Mouse (Mus musculus): ENCODE measurements around the gene Npas3. TPM values are rescaled to one million over a fixed set of nuclear protein-coding genes. Genes with fewer than 3 reads are reported as not detected.

Gene Npas3
- total RNA-seq, 1 experiment from 2014 or later: not detected

DNA sequence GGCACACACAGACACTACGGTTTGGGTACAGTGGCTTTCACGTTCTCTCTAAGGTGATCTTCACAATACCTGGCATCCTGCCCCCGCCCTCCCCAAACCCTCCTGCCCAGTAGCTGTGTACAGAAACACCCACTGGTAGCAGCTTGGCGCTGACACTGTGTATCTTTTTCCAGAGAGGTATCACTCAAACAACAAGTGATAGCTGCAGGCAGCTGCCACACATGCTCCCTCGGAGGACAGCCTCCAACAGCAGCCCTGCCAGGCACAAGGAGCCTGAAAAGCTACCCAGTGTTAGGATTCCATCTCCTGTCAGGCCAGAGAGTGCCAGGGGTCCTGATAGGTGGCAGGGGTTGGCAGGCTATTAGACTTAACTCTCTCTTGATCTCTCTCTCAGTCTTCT, 747.2 kb downstream of the Npas3 start:
- ATAC-seq (replicated peaks; ENCODE audit: insufficient number of reproducible peaks, low FRiP score, low TSS enrichment, poor library complexity, severe bottlenecking): no peak

DNA sequence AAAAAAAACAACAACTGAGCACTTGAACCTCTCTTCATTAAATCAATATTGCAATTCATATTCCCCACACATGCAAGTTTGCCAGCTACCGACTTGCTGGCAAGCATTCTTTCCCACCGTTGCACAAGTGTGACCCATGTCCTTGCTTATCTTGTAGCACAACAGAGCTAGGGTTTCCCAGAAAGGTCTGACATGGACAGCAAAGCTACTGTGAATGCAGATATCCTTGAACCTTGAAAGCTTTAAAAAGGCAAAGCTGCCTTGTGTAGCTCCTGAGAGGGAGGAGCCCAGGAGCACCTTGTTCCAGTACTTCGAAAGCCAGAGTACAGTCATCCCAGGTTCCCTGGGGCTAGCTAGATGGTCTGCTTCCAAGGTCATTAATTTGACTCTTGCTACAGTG, 748.7 kb downstream of the Npas3 start:
- ATAC-seq (replicated peaks; ENCODE audit: insufficient number of reproducible peaks, low FRiP score, low TSS enrichment, poor library complexity, severe bottlenecking): no peak

DNA sequence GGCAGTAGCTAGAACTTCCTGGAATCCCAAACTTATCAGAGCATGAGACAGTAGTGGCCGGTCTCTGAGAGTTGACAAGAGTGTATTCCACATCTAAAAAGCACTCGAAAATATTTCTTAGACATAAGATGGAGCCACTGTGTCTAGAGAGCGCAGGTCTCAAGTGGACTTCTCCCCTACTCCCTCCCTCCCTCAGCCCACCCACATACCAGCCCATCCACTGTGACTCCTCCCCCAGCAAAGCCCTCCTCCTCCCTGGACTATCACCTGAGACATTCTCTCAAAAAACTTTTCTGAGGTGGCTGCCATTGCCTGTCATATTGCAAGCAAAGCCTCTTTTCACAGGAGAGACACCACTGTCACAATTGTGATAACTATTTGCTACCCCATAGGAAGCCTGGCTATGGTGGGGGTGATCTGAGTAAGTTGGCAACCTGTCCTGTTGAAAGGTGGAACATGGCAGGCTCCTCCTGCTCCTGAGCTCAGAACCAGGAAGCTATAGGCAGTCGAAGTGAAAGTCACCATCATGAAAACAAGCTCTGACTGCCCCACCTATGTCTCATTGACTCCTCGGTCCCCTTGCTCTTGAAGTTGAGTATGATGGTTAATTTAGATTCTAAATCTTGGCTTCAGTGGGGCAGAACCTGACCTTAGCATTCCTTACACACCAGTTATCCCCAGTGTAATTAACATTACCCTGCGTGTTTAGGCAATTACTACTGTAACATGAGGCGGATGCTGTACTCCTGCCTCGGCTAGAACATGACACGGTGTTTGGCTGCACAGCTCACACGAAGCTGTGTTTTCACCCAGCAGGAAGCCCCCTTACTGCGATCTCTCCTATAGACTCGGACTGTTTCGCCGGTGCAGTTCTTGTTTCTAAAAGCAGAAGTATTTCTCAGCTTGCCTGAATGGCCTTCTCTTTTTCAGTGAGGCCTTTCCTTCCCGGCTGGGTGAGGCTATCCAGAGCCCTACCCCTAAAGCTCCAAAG, 751.5 kb downstream of the Npas3 start:
- no peak for ATAC-seq (replicated peaks; ENCODE audit: insufficient number of reproducible peaks, low FRiP score, low TSS enrichment, poor library complexity, severe bottlenecking)

DNA sequence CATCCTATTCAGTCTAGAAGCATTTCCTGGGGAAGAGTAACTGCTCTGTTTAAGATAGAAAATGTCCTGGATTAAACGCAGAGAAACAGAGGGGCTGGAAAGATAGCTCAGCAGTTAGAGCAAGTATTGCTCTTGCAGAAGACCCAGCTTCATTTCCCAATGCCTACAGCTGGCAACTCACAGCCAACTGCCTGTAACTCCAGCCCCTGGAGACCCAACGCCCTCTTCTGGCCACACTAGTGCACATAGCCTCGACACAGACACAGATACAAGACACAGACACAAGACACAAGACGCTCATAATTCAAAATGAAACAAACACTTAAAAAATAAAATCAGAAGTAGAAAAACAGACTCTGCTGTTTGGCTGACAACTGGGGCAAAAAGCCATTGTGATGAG, 754.0 kb downstream of the Npas3 start:
- no peak for ATAC-seq (replicated peaks; ENCODE audit: insufficient number of reproducible peaks, low FRiP score, low TSS enrichment, poor library complexity, severe bottlenecking)

DNA sequence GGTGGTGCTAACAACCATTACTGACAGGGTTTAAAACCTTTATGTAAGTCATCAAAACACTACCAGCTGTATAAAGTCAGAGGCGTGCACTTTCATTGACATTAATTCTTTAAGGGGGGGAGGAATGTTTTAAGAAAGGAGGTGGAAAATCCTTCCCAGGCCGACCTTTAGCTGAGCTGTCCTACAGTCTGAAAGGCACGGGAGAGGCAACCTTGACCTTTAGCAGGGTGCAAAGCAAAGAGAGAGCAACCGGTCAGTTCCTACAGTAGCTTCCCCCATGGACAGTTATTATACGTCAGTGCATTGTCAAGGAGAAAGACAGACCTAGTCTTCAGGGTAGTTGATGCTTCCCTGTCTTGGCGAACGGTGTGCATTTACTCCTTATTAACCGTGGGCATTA, 756.1 kb downstream of the Npas3 start:
- ATAC-seq (replicated peaks; ENCODE audit: insufficient number of reproducible peaks, low FRiP score, low TSS enrichment, poor library complexity, severe bottlenecking): no peak

DNA sequence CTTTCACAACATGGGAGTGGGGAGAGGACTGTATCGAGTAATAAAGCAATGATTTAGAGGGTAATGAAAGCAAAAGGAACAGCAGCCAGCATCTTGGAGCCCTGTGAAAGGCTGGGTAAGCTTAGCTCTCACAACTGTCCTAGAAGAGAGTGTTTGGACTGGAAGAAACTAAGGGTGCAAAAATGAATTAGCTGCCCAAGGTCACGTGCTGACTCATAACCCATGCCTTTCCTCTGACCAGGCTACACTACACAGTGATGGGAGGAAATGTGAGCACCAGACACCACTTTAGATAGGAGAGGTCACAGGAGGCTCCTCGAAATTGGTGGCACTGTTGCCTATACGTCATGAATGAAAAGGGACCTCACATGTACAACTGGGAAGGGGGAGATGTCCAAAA, 757.1 kb downstream of the Npas3 start:
- ATAC-seq (replicated peaks; ENCODE audit: insufficient number of reproducible peaks, low FRiP score, low TSS enrichment, poor library complexity, severe bottlenecking): no peak

DNA sequence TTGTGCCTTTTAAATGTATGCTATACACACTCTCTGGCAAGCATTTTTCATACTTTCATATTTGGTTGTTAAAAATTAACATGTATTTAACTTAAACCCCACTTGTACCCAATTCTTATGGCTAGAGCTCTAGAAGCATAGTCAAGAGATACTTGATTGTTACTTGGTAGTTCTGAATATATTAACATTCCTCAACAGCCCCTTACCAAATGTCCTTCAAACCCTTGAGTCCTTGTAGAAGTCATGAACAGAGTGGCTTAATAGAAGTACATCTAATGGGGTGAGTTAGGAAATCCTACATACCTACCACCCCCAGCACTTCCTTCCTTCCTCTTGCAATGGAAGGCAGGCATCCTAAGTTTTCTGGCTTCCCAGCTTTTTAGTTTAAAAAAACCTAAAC, 766.8 kb downstream of the Npas3 start:
- ATAC-seq (replicated peaks; ENCODE audit: insufficient number of reproducible peaks, low FRiP score, low TSS enrichment, poor library complexity, severe bottlenecking): no peak

DNA sequence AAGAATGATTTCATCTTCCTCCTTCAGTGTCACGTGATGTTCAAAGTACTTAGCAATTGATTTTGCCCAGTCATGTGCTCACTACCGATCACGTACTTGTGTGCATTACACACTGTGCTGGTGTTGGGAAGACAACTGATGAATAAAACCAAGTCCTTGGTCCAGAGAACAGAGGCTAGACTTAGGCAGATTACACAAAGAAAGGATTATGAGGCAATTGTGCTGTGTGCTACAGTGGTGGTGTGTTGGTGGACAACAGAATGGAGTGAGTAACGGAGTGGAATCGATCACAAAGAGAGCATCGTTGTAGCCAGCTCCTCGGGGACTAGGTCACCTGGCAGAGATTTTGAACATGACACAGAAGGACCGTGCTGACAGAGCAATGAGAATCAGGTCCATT, 769.5 kb downstream of the Npas3 start:
- no peak for ATAC-seq (replicated peaks; ENCODE audit: insufficient number of reproducible peaks, low FRiP score, low TSS enrichment, poor library complexity, severe bottlenecking)

DNA sequence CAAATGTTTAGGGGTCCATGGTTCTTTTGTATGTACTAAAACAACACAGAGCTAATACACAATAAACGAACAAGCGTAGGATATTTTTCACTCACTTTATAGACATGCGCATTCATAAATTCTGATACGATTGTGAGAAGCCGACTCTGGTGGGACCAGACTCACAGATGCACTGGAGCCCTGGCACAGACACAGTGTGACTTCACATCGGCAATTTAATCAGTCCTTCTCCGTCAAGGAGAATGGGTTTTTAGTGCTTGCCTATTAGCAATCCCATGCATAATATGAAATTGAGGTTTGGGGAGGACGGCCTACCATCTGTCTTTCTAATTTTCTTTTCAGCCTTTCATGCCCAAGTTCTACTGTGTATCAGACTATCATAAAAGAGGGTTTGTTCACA, 771.5 kb downstream of the Npas3 start:
- no peak for ATAC-seq (replicated peaks; ENCODE audit: insufficient number of reproducible peaks, low FRiP score, low TSS enrichment, poor library complexity, severe bottlenecking)

DNA sequence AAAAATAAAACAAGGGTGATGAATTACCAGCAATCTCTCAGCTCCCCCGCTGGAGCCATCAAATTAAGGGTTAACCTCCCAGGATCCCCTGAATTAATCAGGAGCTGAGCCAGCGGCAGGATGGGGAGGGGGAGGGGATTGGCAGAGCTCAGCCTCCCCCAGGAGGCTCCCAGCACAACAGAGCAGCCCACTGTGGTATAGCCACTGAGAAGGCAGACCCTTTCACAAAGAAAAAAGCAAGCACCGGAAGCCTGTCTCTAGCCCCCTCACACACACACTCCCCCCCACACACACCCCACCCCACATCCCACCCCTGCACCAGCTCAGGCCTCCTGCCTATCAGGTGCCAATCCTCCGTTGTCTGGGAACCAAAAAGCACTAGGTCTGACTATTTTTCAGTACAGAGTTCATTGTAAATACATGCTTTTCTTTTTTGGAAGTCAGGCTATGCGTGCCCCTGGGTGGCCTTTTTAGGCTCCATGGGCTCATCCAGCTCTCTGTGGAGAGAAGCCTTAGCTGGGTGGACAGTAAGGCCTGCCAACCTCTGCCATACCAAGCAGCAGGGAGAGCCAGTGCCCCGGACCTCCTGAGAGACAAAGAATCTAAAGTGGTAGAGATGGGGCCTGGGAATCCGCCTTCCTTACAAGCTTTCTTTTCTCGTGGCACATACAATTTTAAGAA, 786.3 kb downstream of the Npas3 start:
- no peak for ATAC-seq (replicated peaks; ENCODE audit: insufficient number of reproducible peaks, low FRiP score, low TSS enrichment, poor library complexity, severe bottlenecking)

DNA sequence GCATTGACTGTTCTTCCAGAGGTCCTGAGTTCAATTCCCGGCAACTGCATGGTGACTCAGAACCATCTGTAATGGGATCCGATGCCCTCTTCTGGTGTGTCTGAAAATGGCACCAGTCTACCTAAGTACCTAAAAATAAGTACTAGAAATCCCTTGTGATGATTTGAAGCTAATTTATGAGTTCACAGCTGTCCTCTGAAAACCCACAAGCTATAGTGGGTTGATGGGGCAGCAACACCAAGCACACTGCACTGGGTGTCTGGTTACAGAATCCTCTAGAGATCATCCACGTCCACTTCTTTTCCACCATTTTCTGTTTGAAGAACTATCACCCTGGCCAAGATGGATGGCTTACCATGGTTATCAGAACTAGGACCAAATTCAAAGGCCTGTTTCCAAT, 789.1 kb downstream of the Npas3 start:
- no peak for ATAC-seq (replicated peaks; ENCODE audit: insufficient number of reproducible peaks, low FRiP score, low TSS enrichment, poor library complexity, severe bottlenecking)

DNA sequence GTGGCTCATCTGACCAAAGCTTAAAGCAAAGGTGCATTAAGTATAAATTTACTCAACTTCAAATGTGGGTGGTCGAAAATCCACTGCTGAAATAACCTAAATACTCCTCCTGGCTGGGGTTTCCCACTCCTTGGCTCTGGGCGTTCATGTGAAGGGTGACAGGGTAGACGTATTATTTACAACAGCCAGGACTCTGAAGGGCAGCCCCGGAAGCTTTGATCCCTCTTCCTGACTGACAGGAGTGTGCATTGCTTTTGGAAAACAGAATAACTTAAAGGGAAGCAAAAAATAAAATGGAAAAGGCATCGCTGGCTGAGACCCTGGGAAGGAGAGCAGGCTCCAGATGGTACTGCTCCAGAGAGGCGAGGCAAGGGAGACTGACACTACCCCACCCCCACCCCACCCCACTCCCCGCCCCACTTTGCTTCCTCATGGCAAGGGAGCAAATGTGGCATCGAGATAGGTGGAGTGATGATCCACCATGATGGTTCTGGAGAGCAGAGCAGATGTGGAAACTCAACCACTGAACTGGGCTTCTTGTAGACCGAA, 794.6 kb downstream of the Npas3 start:
- no peak for ATAC-seq (replicated peaks; ENCODE audit: insufficient number of reproducible peaks, low FRiP score, low TSS enrichment, poor library complexity, severe bottlenecking)

DNA sequence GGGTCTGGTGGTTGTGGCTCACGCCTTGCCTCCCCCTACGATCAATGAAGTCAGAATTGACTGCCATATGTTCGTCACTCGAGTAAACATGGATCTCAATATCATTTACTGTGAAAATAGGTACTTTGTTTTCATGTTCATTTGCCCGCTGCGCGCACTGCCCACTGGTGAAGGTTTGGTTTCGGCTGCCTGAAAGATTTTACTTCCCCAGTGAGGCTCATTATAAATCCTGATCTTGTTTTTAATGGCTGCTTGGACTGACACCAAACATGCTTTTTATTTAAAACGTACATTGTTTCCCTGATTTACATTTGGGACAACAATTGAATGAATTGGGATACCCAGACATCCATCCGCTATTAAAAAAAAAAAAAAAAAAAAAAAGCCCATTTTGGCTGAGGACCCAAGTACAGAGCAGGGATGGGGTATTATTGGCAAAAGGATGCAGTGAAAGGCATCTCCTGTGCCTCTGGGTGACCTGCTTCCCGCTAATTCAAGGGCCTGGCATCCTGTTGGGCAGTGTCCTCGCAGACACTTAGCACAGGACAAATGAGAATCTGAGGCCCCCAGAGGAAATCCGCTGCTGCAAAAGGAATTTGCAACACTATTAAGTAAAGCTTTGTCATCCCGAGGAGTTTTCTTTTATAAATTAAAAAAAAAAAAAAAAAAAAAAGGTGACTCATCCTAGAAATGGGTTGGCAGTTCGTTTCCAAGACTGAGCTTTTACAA, 796.3 kb downstream of the Npas3 start:
- no peak for ATAC-seq (replicated peaks; ENCODE audit: insufficient number of reproducible peaks, low FRiP score, low TSS enrichment, poor library complexity, severe bottlenecking)

DNA sequence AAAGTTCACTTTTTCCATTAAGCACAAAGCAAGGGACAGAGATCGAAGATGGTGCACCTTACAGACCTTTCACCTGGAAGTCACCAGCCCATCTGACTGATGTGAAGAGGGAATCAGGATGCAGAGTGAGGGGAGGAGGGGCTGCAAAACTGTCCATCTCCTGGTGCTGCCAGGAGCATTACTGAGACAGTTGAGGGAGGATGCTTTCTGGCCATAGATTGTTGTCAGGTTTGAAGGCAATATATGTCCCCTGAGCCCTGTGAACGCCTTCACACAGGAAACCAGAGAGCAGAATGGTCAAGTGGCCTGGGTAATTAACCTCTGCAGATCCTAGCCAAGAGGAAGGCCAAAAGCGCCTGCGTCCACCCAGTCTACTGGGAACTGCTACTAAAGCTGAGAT, 796.9 kb downstream of the Npas3 start:
- ATAC-seq (replicated peaks; ENCODE audit: insufficient number of reproducible peaks, low FRiP score, low TSS enrichment, poor library complexity, severe bottlenecking): no peak

DNA sequence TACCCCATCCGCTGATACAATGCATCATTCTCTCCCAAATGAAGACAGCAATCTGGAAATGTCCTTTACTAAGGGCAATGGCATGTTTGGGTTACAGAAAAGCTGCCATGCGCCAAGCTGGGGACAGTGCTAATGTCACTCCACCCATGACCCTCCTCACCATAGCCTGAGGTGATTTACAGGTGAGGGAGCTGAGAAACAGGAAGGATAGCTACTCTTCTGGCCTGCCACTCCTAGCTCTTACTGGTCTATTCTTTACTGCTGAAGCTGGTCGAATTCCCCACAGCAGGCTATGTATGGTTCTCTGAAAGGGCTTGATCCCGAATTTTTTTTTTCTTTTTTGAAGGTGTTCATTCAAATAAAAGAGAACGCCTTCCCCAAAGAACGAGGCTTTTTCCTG, 798.3 kb downstream of the Npas3 start:
- ATAC-seq (replicated peaks; ENCODE audit: insufficient number of reproducible peaks, low FRiP score, low TSS enrichment, poor library complexity, severe bottlenecking): no peak

DNA sequence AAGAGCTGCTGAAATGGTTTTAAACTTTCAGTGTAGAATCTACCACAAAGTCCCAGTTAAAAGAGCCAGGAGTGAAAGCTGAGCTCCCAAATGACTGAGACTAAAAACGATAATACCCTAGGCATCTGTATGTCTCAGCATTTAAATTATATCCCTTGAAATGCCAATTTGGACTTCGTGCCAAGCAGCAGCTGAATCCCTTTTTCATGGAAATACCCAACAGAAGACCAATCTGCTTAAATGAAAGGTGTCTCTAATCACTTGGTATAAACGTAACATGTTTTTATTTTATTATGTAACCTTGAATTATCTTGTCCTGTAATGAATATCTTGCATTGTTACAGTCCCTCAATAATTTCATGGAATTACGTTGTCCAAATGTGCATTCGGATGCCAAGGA, 799.6 kb downstream of the Npas3 start:
- ATAC-seq (replicated peaks; ENCODE audit: insufficient number of reproducible peaks, low FRiP score, low TSS enrichment, poor library complexity, severe bottlenecking): no peak

DNA sequence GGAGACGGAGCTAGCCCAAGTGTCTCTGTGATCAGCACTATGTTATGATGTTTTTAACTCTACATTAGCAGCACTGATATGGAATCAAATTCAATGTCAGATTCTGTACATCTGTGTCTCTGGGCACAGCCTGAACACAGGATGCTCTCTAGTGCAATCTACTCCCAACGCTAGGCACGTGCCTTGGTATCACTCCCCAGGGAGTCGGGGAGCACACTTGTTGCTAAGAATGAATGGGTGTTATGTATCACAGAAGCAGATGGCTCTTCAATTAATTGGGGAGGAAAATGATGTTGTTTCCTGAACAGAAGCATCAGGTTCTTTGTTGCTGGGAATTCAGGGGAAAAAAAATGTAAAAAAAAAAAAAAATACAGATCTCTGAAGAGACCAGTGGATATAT, 801.4 kb downstream of the Npas3 start:
- no peak for ATAC-seq (replicated peaks; ENCODE audit: insufficient number of reproducible peaks, low FRiP score, low TSS enrichment, poor library complexity, severe bottlenecking)

DNA sequence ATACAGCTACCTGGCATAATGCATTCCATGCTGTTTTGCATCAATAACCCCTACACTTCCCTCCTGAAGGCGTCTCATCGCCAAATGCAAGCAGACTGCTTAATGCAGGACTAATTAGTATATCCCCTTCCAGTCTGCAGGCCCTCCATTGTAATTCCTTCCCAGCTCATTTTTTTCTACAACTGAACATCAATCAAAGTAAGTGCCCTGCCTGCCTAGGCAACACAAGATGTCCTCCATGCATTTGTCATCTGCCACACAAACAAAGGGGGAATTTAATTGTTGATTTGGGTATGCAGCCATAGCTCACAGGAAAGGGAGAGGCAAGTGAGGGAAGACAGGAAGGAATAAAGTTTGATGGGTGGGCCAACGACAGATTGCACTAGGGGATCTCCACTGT, 804.5 kb downstream of the Npas3 start:
- ATAC-seq (replicated peaks; ENCODE audit: insufficient number of reproducible peaks, low FRiP score, low TSS enrichment, poor library complexity, severe bottlenecking): no peak

DNA sequence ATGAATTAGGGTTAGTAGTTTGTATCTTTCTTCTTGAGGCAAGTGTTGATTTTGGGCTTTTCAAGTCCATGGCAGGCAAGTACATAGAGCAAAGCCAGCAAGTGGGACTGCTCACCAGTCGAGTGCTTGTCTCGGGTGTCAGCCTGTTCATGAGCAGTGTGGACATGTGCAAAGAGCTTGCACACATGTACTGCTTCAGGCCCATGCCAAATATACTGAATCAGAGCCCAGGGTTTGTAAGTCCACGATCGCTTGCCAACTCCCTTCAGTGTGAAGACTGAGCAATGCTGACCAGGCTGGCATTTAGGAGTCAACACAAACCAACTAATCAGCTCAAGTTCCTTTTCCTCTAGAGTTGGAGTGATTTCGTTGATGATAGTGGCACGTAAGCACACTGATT, 805.1 kb downstream of the Npas3 start:
- no peak for ATAC-seq (replicated peaks; ENCODE audit: insufficient number of reproducible peaks, low FRiP score, low TSS enrichment, poor library complexity, severe bottlenecking)
